Mouse (Mus musculus) liver, postnatal 0 days (tissue): ENCODE measurements around the gene Tmbim6. TPM values are rescaled to one million over a fixed set of nuclear protein-coding genes. Genes with fewer than 3 reads are reported as not detected.

Source experiments
- ATAC-seq: fragments of 200-750 bp; cut with Nextera tagmentation; 2 replicates; pipeline ENCODE4 v1.8.0; 2017; ENCODE audit warnings: mild to moderate bottlenecking, moderate library complexity
- DNase-seq: peaks from one replicate; pipeline ENCODE4 v3.0.0-alpha.2; 2016
- H3K27ac ChIP-seq: fragments of 300-500 bp; sonication (generic); 2 replicates; pipeline ENCODE4 v1.5.1; 2014; ENCODE audit warnings: antibody characterized with exemption, moderate library complexity, mild to moderate bottlenecking, low read depth
- H3K27me3 ChIP-seq: fragments of 300-500 bp; sonication (generic); 2 replicates; pipeline ENCODE4 v1.6.1; 2014; ENCODE audit warnings: low read length, control low read depth, mixed read lengths; ENCODE audit not compliant: insufficient read depth
- H3K36me3 ChIP-seq: fragments of 300-500 bp; sonication (generic); replicated peaks from 2 replicates; pipeline ENCODE4 v1.6.1; 2014; ENCODE audit warnings: mild to moderate bottlenecking, control low read depth, low read length, moderate library complexity, mixed read lengths; ENCODE audit not compliant: insufficient read depth
- H3K4me1 ChIP-seq: fragments of 300-500 bp; sonication (generic); 2 replicates; pipeline ENCODE4 v1.6.1; 2014; ENCODE audit warnings: antibody characterized with exemption, mild to moderate bottlenecking, control low read depth; ENCODE audit not compliant: insufficient read depth
- H3K4me2 ChIP-seq: fragments of 300-500 bp; sonication (generic); 2 replicates; pipeline ENCODE4 v1.6.1; 2014; ENCODE audit warnings: low read depth, mild to moderate bottlenecking, low read length, moderate library complexity, mixed read lengths
- H3K4me3 ChIP-seq: fragments of 300-500 bp; sonication (generic); 2 replicates; pipeline ENCODE4 v1.5.1; 2014; ENCODE audit warnings: low read depth, low read length
- H3K9ac ChIP-seq: fragments of 300-500 bp; sonication (generic); replicated peaks from 2 replicates; pipeline ENCODE4 v1.6.1; 2014; ENCODE audit warnings: mild to moderate bottlenecking, moderate library complexity
- H3K9me3 ChIP-seq: fragments of 300-500 bp; sonication (generic); 2 replicates; pipeline ENCODE4 v1.6.1; 2016; ENCODE audit warnings: mild to moderate bottlenecking, control low read depth, low read length, mixed read lengths
- CTCF ChIP-seq: sonication (generic); IDR thresholded peaks from 2 replicates; pipeline ENCODE4 v1.5.1; 2016; ENCODE audit warnings: antibody characterized with exemption, low read depth
- EP300 ChIP-seq: IDR thresholded peaks from 2 replicates; pipeline ENCODE4 v1.6.1; 2016; ENCODE audit warnings: antibody characterized with exemption, low read depth, mild to moderate bottlenecking
- WGBS: fragments of 180-500 bp; shearing (Covaris S2); extraction: QIAGEN DNeasy Blood & Tissue Kit; methylation state at CpG from one replicate; pipeline ENCODE4 v1.1.7; 2014; ENCODE audit not compliant: insufficient replicate concordance; 5-methylcytosine and 5-hydroxymethylcytosine counted together
- polyA plus RNA-seq: library from polyadenylated mRNA; unstranded; fragments of >200 nt; fragmentation: Nextera tagmentation; extraction: Ambion mirVana; gene quantifications from 2 replicates; pipeline ENCODE4 v1.2.1, GENCODE M21; 2015

Gene Tmbim6
- polyA plus RNA-seq, 1 experiment from 2014 or later, result 586 TPM

- H3K9me3 ChIP-seq, result no peaks in the 10 kb centered on the region
- H3K9ac ChIP-seq, result no peak overlapping the region; the same call in 1 of the 2 replicates
- H3K27me3 ChIP-seq, result peaks cover 10% of the 10 kb centered on the region; the same call in 1 of the 2 replicates
- peak overlapping the region; percentile 6; the same call in 1 of the 2 replicates for H3K4me3 ChIP-seq
- WGBS, result 40% methylated on average over 4 of the region's 4 CpGs
- peaks cover 20% of the 10 kb centered on the region for H3K4me1 ChIP-seq
- peak overlapping the region; percentile 11; the same call in 1 of the 2 replicates for H3K27ac ChIP-seq
- H3K36me3 ChIP-seq, result no peaks in the 10 kb centered on the region
- H3K4me2 ChIP-seq, result peak overlapping the region; percentile 97
- no peak for DNase-seq
- ATAC-seq, result no peak
- TF ChIP-seq EP300, result no peak
- no peak for TF ChIP-seq CTCF
Observed at GRCm38 (mm10) chr15:99368583-99369266, 24.0 kb upstream of the Tmbim6 start.

GRCm38 (mm10) chr15:99369391-99370171, 23.1 kb upstream of the Tmbim6 start:
- H3K27ac ChIP-seq, result peak overlapping the region; percentile 76

DNA sequence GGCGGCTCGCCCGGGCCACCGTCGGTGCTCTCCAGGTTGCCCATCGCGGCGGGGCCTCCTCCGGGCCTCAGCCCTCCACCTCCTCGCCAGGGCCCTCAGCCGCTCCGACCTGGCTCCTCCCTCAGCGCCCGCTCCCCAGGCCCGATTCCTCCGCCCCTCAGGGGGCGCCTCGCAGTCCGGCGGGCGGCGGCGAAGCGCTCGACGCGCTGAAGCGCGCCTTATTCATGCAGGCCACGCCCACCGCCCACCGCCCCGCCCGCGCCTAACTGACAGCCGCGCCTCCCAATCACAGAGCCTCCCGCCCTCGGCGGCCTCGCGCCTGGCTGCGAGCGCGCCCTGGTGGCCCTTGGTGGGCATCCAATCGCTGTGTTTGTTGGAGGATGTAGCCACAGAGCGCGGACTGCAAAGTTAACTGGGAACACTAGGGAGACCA, 22.4 kb upstream of the Tmbim6 start, which contains the start of gene Fmnl3:
Gene Fmnl3 (minus strand): TSS at position 224 of the 433 bp plus-strand sequence.
- 5% methylated on average over 35 of the region's 48 CpGs for WGBS
- Histone ChIP-seq H3K4me3 (peak within 1 kb of the TSS; percentile 77), H3K36me3 (no peaks in the 10 kb centered on the region), H3K27me3 (peaks cover 10% of the 10 kb centered on the region; the same call in 1 of the 2 replicates), H3K27ac (peak within 1 kb of the TSS; percentile 76), H3K9ac (peak within 1 kb of the TSS; percentile 83), H3K4me2 (peak within 1 kb of the TSS; percentile 97), H3K9me3 (no peaks in the 10 kb centered on the region), H3K4me1 (peaks cover 15% of the 10 kb centered on the region)
- peak; percentile 96 for DNase-seq
- no peak for TF ChIP-seq EP300
- TF ChIP-seq CTCF, result peak; percentile 95
- peak; percentile 95 for ATAC-seq

More at GRCm38 (mm10) chr15:99369391-99370171, 23.1 kb upstream of the Tmbim6 start:
- no peaks in the 10 kb centered on the region for H3K9me3 ChIP-seq
- DNase-seq (no peak), ATAC-seq (no peak; the same call in 1 of the 2 replicates)
- peaks cover 10% of the 10 kb centered on the region; the same call in 1 of the 2 replicates for H3K27me3 ChIP-seq
- H3K4me2 ChIP-seq, result peak overlapping the region; percentile 97
- 3% methylated on average over 22 of the region's 39 CpGs for WGBS
- TF ChIP-seq EP300 (no peak), CTCF (no peak)
- peak overlapping the region; percentile 83 for H3K9ac ChIP-seq
- H3K4me3 ChIP-seq, result peak overlapping the region; percentile 77
- no peaks in the 10 kb centered on the region for H3K36me3 ChIP-seq
- H3K4me1 ChIP-seq, result peaks cover 15% of the 10 kb centered on the region

DNA sequence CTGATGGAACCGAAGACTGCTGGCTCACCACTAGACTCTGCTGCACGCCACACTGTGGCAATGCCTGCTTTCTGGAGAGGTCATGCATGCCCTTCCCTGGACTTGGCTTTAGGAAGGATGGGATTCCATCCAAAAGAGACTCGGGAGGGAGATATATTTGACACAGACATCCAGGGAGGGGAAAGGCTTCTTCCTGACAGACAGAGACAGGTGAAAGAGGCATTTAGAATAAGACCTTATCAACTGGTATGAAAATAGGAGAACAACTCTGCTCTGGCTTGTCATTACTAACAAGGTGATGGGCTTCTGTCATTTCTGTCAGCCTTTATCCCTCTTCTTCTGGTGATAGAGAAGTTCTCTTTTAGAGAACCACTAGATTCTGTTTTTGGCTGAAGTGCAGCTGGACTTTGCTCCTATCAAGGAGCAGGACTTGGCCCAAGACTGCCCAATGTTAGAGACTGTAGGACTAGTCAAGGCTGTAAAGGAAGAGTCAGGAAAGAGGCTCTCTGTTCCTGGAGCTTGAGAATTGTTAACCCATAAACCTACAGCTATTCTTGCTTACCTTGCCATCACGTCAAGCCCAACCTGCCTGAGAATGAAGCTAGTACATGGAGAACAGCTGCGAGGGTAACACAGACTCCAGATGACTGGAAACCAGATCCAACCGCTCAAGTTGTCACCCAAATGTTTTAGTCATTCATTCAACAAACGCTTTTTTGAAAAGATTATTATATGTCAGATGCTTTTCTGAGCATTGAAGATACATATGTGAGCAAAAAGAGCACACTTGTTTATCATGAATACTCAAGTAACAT, 20.9 kb upstream of the Tmbim6 start:
- Histone ChIP-seq H3K27me3 (peaks cover 10% of the 10 kb centered on the region; the same call in 1 of the 2 replicates), H3K27ac (no peak overlapping the region), H3K4me3 (no peak overlapping the region), H3K9ac (no peak overlapping the region), H3K4me2 (no peak overlapping the region), H3K9me3 (no peaks in the 10 kb centered on the region), H3K4me1 (peaks cover 15% of the 10 kb centered on the region), H3K36me3 (no peaks in the 10 kb centered on the region)
- 77% methylated on average over 7 of the region's 7 CpGs for WGBS
- no peak for ATAC-seq
- no peak for DNase-seq
- no peak for TF ChIP-seq EP300
- no peak for TF ChIP-seq CTCF

DNA sequence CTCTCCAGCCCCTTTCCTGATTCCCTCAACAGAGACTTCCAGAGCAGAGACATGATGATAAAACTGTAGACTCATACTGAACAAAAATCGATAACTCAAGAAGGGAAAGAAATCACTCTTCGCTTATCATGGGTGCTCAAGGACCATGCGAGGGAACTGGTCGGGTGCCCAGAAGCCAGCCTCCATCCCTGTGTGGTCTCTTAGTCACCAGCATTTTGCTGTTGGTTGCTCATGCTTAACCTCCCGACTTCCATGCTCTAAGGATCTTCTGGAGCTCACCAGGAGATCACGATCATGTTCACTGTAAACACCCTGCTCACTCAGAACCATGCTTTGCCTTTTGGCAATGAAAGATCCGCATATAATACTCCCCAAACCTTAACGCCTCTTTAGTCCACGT, 19.9 kb upstream of the Tmbim6 start:
- Histone ChIP-seq H3K9ac (no peak overlapping the region), H3K36me3 (no peaks in the 10 kb centered on the region), H3K4me3 (no peak overlapping the region), H3K4me2 (no peak overlapping the region), H3K4me1 (peaks cover 15% of the 10 kb centered on the region), H3K27ac (no peak overlapping the region), H3K27me3 (peaks cover 10% of the 10 kb centered on the region; the same call in 1 of the 2 replicates), H3K9me3 (no peaks in the 10 kb centered on the region)
- DNase-seq (no peak), ATAC-seq (no peak)
- no peak for TF ChIP-seq EP300
- TF ChIP-seq CTCF, result no peak
- WGBS, result 70% methylated on average over 9 of the region's 9 CpGs
